Mouse (Mus musculus) A20 (cell line): ENCODE results near the gene Mpp3.
A peak's percentile ranks its signal among the peaks of the same experiment; 100 is the strongest.

ENCODE experiments used
- DNase-seq: peaks from one replicate; pipeline ENCODE4 v3.0.0-alpha.2; 2011; ENCODE audit warnings: low read depth, low spot score

The Mpp3 gene

DNA sequence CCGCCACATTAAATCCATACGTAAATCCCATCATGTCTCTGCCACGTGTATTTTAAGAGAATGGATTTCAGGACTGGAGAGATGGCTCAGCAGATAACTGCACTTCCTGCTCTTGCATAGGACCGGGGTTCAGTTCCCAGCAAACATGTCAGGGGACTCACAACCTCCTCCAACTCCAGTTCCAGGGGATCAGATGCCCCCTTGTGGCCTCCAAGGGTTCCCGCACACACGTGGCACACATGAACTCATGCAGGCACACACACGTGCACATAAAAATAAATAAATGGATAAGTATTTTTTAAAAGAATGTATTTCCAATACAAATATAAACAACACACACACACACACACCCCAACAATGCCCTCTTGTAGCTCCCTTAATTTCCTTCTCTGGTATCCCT lies 51.3 kb downstream of the Mpp3 start:
- no peak for DNase-seq

GRCm38 (mm10) chr11:101974923-101975322 lies 53.3 kb downstream of the Mpp3 start:
- DNase-seq, result peak; percentile 16

- no peak for DNase-seq
These were observed 54.1 kb downstream of the Mpp3 start for GRCm38 (mm10) chr11:101974181-101974580.

DNA sequence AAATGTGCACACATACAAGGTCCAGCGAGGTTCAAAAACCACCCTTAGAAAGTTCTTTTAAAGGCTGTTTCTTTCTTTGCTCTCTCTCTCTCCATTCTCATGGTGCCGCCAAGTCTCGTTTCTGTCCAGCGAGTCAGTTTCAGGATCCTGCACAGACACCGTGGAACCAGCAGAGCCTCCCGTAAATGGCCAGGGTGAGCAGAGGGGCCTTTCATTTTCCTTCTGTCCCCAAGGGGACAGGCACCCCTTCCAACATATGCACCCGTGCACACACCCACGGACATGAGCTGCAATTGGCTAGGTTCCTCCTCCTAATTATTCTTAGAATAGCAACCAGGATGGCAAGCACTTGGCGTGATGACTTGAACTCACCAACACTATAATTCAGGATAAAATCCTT lies 54.8 kb downstream of the Mpp3 start:
- DNase-seq, result no peak

DNA sequence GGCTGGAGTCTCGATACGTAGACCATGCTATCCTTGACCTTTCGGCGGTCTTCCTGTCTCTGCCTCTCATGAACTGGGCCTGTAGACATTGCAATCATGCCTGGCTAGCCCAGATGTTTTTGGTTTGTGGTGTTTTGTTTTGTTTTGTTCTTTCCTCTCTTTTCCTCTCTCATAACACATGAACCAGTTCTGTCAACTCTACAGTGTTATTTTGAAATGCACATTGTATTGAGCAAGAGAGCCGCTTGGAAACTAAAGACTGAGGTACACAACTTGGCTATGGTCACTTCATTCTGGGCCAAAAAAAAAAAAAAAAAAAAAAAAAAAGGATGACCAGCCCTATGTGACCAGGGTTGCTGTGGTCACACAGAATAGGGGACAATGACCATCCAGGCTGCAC lies 55.6 kb downstream of the Mpp3 start:
- no peak for DNase-seq

DNA sequence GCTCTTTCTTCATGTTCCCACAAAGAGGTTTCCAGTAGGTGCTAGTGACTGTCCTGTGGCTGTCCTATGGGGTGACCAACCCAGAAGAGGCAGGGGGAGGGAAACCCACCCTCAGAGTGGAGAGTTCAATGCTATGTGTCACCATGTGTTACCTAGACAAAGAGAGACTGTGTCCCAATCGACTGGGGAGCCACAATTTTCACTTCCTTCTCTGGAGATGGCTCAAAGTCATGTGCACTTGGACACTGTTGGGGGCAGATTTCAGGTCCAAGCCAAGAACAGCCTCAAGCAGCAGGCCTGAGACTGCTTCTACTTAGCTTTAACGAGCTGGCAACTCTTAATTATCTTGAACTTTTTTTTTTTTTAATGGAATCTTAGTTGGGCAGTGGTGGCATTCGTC lies 56.2 kb downstream of the Mpp3 start:
- peak; percentile 31 for DNase-seq

DNA sequence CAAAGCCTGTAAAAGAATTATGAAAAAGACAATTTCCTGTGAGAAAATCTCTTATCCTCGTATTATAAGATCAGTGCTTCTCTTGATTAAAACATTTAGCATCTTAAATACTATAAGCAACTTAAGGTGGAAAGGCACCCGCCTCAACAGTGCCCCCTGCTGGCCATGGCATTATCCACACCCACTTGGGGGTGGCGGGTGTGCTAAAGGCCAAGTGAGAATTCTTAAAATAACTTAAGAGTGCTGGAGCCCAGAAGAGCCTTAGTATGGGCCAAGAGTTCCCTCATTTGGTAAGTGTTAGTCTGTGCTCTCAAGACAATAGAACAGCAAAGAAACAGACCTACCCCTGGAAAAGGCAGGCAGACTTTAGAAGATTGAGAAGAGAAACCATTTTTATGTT lies 56.9 kb downstream of the Mpp3 start:
- peak; percentile 54 for DNase-seq

DNA sequence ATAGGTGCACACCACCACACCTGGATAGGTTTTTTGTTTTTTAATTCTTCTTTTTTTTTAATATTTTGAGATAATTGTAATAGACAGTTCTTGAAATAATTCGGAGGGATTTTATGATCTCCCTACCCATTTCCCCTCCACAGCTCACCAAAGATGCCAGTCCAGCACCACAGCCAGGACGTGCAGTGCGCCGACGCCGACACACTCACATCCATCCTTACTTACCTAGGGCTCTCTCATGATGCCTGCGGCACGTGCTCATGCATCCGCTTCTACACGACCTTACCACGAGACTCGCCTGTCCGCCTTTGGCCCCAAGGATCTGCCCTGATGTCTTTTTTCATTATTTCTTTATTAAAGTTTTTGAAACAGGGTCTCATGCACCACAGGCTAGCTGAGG lies 58.4 kb downstream of the Mpp3 start:
- no peak for DNase-seq

- peak; percentile 77 for DNase-seq
These were observed 59.5 kb downstream of the Mpp3 start for GRCm38 (mm10) chr11:101968791-101969190.

DNA sequence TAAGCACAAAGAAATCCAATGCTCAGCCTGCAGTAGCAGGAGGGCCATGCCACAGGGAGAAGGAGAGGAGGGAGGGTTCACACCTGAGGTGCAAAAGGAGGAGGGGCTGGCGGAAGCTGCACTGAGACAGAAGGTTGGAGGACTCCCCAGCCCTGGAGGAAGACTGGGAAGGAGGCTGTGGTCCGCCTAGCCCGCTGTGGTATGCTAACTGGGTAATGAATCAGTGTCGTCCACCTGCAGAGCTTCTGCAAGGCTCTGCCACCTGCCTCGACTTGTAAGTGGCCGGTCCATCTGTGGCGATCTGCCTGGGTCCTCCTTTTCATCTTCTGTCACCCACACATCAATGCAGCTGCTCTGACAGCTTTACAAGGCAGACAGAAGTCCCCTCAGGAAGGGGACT lies 60.0 kb downstream of the Mpp3 start:
- DNase-seq, result no peak

DNA sequence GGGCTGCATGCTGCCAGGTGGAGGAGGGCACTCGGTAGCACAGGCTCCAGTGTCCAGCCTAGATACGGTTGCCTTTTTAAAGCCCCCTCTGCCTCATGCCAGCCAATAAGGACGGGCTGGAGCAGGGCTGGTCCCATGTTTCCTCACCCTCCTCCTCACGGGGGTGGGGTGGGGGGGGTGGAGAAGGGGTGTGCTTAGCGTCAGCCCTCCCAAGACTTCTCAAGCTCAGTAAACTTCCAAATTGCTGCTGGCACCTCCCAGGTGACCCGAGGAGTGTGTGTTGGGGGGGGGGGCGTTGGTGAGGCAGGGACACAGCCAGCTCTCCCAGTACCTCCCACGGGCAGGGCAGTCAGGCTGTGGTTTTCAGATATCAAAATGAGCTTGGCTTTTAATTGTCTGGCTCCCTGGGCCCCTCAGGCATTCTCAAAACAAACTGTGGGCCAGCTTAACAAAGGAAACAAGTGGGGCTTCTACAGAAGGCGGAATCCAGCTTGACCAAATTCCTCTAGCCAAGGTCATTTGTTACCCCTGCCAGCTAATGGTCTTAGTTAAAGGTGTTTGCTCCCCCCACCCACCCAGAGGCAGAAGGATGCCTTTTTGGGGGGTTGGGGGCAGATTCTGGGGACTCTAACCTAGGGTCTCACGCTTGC lies 61.2 kb downstream of the Mpp3 start, which contains the start of gene Sost:
TSS of gene Sost (minus strand) at position 51 of the 650 bp plus-strand sequence.
- DNase-seq, result no peak

DNA sequence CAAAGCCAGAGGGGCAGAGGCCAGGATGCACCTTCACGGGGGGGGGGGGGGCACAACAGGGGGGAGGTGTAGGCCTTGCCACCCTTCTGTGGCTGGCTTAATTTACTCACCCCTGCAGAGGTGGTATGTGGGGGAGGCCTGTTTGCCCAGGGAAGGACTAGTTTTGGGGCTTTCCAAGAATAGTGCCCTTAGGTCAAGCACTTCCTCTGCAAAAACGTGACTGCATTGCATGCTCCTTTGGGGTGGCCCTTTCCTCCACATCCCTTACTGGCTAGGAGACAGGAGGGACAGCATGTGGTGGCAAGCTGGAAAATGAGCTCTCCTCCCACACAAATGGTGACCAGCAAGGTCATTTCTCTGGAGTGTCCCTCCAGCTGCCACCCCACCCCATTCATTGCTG lies 62.7 kb downstream of the Mpp3 start:
- peak; percentile 23 for DNase-seq

- no peak for DNase-seq
These were observed 63.6 kb downstream of the Mpp3 start for GRCm38 (mm10) chr11:101964647-101965046.

DNA sequence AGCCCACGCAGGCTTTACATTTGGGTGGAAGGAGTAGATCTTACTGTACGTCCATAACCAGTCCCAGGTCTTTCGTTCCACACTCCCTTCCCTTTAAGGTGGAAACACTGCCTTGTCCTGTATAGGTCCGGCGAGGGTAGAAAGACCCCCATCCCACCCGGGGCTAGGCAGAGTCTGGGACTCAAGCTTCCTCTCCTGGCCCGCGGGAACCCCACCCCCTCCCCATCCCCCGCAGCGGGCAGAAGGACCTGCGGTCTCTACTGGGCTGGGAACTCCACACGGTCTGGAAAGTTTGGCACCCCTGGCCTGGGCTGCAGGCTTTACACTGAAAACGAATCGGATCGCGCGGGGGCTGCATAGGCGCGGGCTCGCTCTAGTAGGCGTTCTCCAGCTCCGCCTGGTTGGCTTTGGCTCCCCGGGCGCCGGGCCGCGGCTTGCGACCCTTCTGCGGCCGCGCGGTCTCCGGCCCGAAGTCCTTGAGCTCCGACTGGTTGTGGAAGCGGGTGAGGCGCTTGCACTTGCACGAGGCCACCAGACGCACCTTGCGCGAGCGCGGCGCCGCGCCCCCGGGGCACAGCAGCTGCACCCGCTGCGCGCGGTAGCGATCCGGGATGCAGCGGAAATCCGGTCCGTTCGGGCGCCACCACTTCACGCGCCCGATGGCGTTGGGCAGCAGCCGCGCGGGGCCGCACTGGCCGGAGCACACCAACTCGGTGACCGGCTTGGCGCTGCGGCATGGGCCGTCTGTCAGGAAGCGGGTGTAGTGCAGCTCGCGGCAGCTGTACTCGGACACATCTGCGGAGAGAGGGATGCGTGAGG lies 64.6 kb downstream of the Mpp3 start:
- no peak for DNase-seq

GRCm38 (mm10) chr11:101963043-101963442 lies 65.2 kb downstream of the Mpp3 start:
- no peak for DNase-seq

DNA sequence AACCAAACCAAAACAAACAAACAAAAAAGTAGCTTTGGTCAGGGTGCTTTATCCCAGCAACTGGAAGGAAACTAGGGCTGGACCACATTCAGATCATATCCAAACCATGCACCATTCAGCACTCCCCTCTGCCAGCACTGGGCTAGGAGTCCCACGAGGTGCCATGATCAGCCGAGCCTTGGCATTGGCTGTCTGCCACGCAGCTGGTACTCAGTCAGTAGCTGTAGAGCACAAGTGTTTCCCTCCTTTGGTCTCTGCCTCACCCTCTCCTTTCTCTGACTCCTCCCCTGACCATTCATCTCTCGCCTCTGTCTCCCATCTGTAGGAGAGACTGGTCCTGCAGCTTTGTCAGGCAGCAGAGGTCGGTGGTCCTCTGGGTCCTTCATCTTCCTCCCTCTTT lies 70.8 kb downstream of the Mpp3 start:
- no peak for DNase-seq

- no peak for DNase-seq
These were observed 74.8 kb downstream of the Mpp3 start for GRCm38 (mm10) chr11:101953441-101953840.

- peak; percentile 46 for DNase-seq
These were observed 75.5 kb downstream of the Mpp3 start for GRCm38 (mm10) chr11:101952541-101953341.

DNA sequence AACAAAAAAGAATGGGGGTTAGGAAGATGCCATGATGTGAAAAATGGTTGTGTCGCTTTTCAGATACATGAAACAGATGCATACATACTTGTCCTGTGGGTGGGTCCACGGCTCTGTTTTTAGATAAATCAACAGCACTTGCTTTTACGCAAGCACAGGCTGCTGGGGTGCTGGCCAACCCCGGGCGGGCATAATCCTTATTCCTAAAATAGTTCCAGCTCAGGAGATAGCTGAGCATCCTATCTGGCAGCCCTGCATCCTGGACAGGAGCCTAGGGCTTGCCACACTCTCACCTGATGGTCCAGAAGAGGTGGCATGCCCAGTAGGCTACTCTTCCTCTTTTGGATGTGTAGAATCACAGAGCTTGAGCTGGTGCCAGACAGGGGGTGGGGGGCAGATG lies 78.2 kb downstream of the Mpp3 start:
- DNase-seq, result no peak
